Comparison of ENCODE assay signal across 8 mouse cellular contexts in the genomic region with DNA sequence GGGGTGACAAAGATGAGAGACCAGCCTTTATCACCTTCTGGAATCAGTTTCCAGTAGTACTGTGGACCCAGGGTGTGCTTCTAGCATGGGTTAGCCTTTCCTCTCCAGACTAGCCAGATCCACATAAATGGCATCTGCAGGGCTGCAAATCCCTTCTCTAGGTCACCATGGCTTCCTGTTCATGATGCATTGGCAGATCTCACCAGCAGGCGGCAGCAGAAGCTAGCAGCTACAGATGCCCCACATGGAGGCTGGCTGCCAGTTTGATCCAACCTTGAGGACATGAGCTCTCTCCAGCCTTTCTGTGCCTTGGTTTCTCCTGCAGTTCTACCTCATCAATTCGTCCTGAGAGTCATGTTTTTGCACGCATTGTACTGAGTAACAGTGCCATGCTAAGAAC. TPM values are rescaled to one million over a fixed set of nuclear protein-coding genes. Genes with fewer than 3 reads are reported as not detected.
DNase-seq lines count a peak whose midpoint lies in the region; ATAC-seq and TF ChIP-seq lines count a peak whose summit lies in the region.

No protein-coding gene starts in this region.

- DNase-seq in ovary, adult 18-20 months (ENCODE audit: low spot score): peak; percentile 50
- no peak for DNase-seq in ovary, postnatal 10 days (ENCODE audit: low spot score)
- DNase-seq in cerebellum, adult 8-10 months: peak; percentile 27
- peak; percentile 79 for DNase-seq in gastrocnemius, adult 2 months
- DNase-seq in kidney, postnatal 14 days: peak; percentile 77
- peak; percentile 82 for DNase-seq in retina, postnatal 1 day
- peak; percentile 84 for DNase-seq in thymus, postnatal 4 days

- no peak overlapping the region for H3K4me2 ChIP-seq in liver, embryonic 12.5 days

- H3K27ac ChIP-seq in gastrocnemius, adult 2 months: no peak overlapping the region
- H3K27ac ChIP-seq in liver, embryonic 12.5 days: no peak overlapping the region

- no peaks in the 10 kb centered on the region for H3K4me1 ChIP-seq in liver, embryonic 12.5 days

- WGBS in liver, embryonic 12.5 days (ENCODE audit: insufficient replicate concordance): 23% methylated on average over 3 of the region's 3 CpGs

- no peaks in the 10 kb centered on the region for H3K27me3 ChIP-seq in liver, embryonic 12.5 days (replicated peaks)

- peak; percentile 35; the same call in 1 of the 2 replicates for ATAC-seq in liver, embryonic 12.5 days

- intact Hi-C loops in gastrocnemius, adult 2 months (cut with DNase I): loop anchor here (2.0 kb wide), 1 partner anchor 130 kb away; no protein-coding TSS in a partner anchor

- H3K4me3 ChIP-seq in gastrocnemius, adult 2 months: no peak overlapping the region
- no peak overlapping the region for H3K4me3 ChIP-seq in liver, embryonic 12.5 days

- no peaks in the 10 kb centered on the region for H3K9me3 ChIP-seq in liver, embryonic 12.5 days (replicated peaks)

- TF ChIP-seq CTCF in gastrocnemius, adult 2 months (IDR thresholded peaks at IDR 0.05): peak; percentile 82

- H3K9ac ChIP-seq in liver, embryonic 12.5 days: no peak overlapping the region

- H3K36me3 ChIP-seq in liver, embryonic 12.5 days: peaks cover 86% of the 10 kb centered on the region

RNA-seq across cellular contexts. Expression of a gene that starts 13.6 kb away (rescaled TPM):
- total RNA-seq in gastrocnemius, adult 2 months (2021): 1 to 10 TPM; 1.3 to 2.7 TPM
- polyA plus RNA-seq in liver, embryonic 12.5 days (2016; fragmentation: Nextera tagmentation; extraction: Ambion mirVana): 36.1 and 37.0 TPM in 2 replicates
